ENCODE assay signal across 11 mouse cellular contexts in genomic region chr1:193326456-193327145, GRCm38 (mm10). TPM values are rescaled to one million over a fixed set of nuclear protein-coding genes. Genes with fewer than 3 reads are reported as not detected.
DNase-seq lines count a peak whose midpoint lies in the region; ATAC-seq and TF ChIP-seq lines count a peak whose summit lies in the region.
"Had no signal": no experiment of that assay in that cellular context is flagged by ENCODE, and none has a peak within 500 bp of the region (broad histone marks: within the 10 kb centered on the region; RNA-seq: fewer than 3 reads in every experiment).

No protein-coding gene starts in this region.

- TF ChIP-seq CTCF in cerebellum, adult 2 months (IDR thresholded peaks at IDR 0.05; ENCODE audit: borderline replicate concordance, insufficient read depth, low read depth, low read length) = 0 out of 2 replicates have a peak, but pooled peaks have one; percentile 23
- TF ChIP-seq CTCF in testis, adult 2 months (IDR thresholded peaks at IDR 0.05; ENCODE audit: control insufficient read depth, insufficient read depth, insufficient replicate concordance, low read depth, low read length) = peak; percentile 21; the same call in 1 of the 2 replicates

- H3K27me3 ChIP-seq in cerebellum, adult 2 months (ENCODE audit: control insufficient read depth, insufficient read depth, low read length) = no peaks in the 10 kb centered on the region
- no peaks in the 10 kb centered on the region for H3K27me3 ChIP-seq in testis, adult 2 months (ENCODE audit: control insufficient read depth, insufficient read depth, low read length)
- no peaks in the 10 kb centered on the region for H3K27me3 ChIP-seq in forebrain, embryonic 13.5 days
- H3K27me3 ChIP-seq: lung, embryonic 15.5 days; neural tube, embryonic 12.5 days had no signal

- H3K9ac ChIP-seq in forebrain, embryonic 13.5 days = no peak overlapping the region
- H3K9ac ChIP-seq: lung, embryonic 15.5 days; neural tube, embryonic 12.5 days had no signal

- H3K4me2 ChIP-seq in forebrain, embryonic 13.5 days = no peak overlapping the region
- H3K4me2 ChIP-seq: lung, embryonic 15.5 days; neural tube, embryonic 12.5 days had no signal

- H3K27ac ChIP-seq in cerebellum, adult 2 months (ENCODE audit: insufficient read depth, low read length) = no peak overlapping the region
- H3K27ac ChIP-seq in testis, adult 2 months (ENCODE audit: control insufficient read depth, insufficient read depth, low read depth, low read length) = no peak overlapping the region
- H3K27ac ChIP-seq in forebrain, embryonic 13.5 days = no peak overlapping the region
- H3K27ac ChIP-seq: lung, embryonic 15.5 days; neural tube, embryonic 12.5 days had no signal

- no peak for TF ChIP-seq POLR2A in cerebellum, adult 2 months (IDR thresholded peaks at IDR 0.05; ENCODE audit: borderline replicate concordance, insufficient read depth, low read length)
- no peak for TF ChIP-seq POLR2A in testis, adult 2 months (IDR thresholded peaks at IDR 0.05; ENCODE audit: control insufficient read depth, low read depth, low read length)

- WGBS in cerebellum, adult 2 months = 88% methylated on average over 7 of the region's 7 CpGs
- WGBS in forebrain, embryonic 13.5 days = 79% methylated on average over 7 of the region's 7 CpGs

- H3K9me3 ChIP-seq in forebrain, embryonic 13.5 days (replicated peaks) = no peaks in the 10 kb centered on the region
- H3K9me3 ChIP-seq: lung, embryonic 15.5 days; neural tube, embryonic 12.5 days had no signal

- DNase-seq in cerebellum, adult 2 months = no peak
- no peak for DNase-seq in cerebellum, adult 8-10 months
- no peak for DNase-seq in testis, postnatal 10 days (ENCODE audit: low spot score)
- DNase-seq in kidney, postnatal 25 days = peak; percentile 93 to 94
- no peak for DNase-seq in left cerebral cortex, adult 8-10 months (ENCODE audit: low spot score in 2 of 2)
- no peak for DNase-seq in embryo, embryonic 10 days (ENCODE audit: low spot score)

- H3K4me1 ChIP-seq in cerebellum, adult 2 months (ENCODE audit: control insufficient read depth, insufficient read depth, low read length) = peaks cover 18% of the 10 kb centered on the region
- no peaks in the 10 kb centered on the region; the same call in 1 of the 2 replicates for H3K4me1 ChIP-seq in testis, adult 2 months (ENCODE audit: control insufficient read depth, insufficient read depth, low read length)
- H3K4me1 ChIP-seq in forebrain, embryonic 13.5 days = peaks cover 11% of the 10 kb centered on the region
- H3K4me1 ChIP-seq: lung, embryonic 15.5 days had no signal

- no peak overlapping the region for H3K4me3 ChIP-seq in cerebellum, adult 2 months (replicated peaks; ENCODE audit: insufficient read depth, low read depth, low read length)
- H3K4me3 ChIP-seq in testis, adult 2 months (ENCODE audit: control insufficient read depth, low read depth, low read length) = no peak overlapping the region
- no peak overlapping the region for H3K4me3 ChIP-seq in forebrain, embryonic 13.5 days
- H3K4me3 ChIP-seq: lung, embryonic 15.5 days; neural tube, embryonic 12.5 days had no signal

- H3K36me3 ChIP-seq in testis, adult 2 months (ENCODE audit: control insufficient read depth, insufficient read depth, low read length) = no peaks in the 10 kb centered on the region
- no peaks in the 10 kb centered on the region for H3K36me3 ChIP-seq in forebrain, embryonic 13.5 days (ENCODE audit: poor library complexity, severe bottlenecking)
- H3K36me3 ChIP-seq: lung, embryonic 15.5 days; neural tube, embryonic 12.5 days had no signal

- ATAC-seq in forebrain, embryonic 13.5 days = no peak
- ATAC-seq: inflammation-experienced regulatory T-cells, adult 6 months had no signal

RNA-seq across cellular contexts. Expression of gene Camk1g, which starts 43.5 kb away (rescaled TPM):
- polyA plus RNA-seq in cerebellum, adult 2 months (2012; rRNA removed) = 23.4 and 26.4 TPM in 2 replicates
- 5.4 and 6.5 TPM in 2 replicates for polyA plus RNA-seq in testis, adult 2 months (2012; rRNA removed)
- total RNA-seq in left cerebral cortex, adult 8-10 months (2022) = 10 to 100 TPM; 28.7 to 33.3 (median 30.1) TPM
- polyA plus RNA-seq in forebrain, embryonic 13.5 days (2015; fragmentation: Nextera tagmentation; extraction: Ambion mirVana) = 26.7 and 30.0 TPM in 2 replicates
- polyA plus RNA-seq: inflammation-experienced regulatory T-cells, adult 6 months had no signal

RNA-seq across cellular contexts. Expression of gene G0s2, which starts 53.6 kb away (rescaled TPM):
- 36.0 and 37.1 TPM in 2 replicates for polyA plus RNA-seq in cerebellum, adult 2 months (2012; rRNA removed)
- 8.5 and 9.5 TPM in 2 replicates for polyA plus RNA-seq in testis, adult 2 months (2012; rRNA removed)
- 1 to 10 TPM; 4.9 to 9.1 (median 6.8) TPM for total RNA-seq in left cerebral cortex, adult 8-10 months (2022)
- 4.4 and 6.1 TPM in 2 replicates for polyA plus RNA-seq in forebrain, embryonic 13.5 days (2015; fragmentation: Nextera tagmentation; extraction: Ambion mirVana)

Comparison
In these comparisons a context has a peak if more than half of its experiments do, and no peak if none do; other contexts are left out.
1. DNase-seq: peak in kidney, postnatal 25 days (2 of 2); none in cerebellum, adult 2 months (0 of 2), cerebellum, adult 8-10 months (single experiment), testis, postnatal 10 days (single experiment), left cerebral cortex, adult 8-10 months (0 of 2) and embryo, embryonic 10 days (single experiment).